Mouse (Mus musculus) fibroblast of lung, adult 2 months (primary cell): ENCODE data around the gene Dnm1.
A peak's percentile ranks its signal among the peaks of the same experiment; 100 is the strongest.
"Not testable (repeated sequence)": the region's sequence is repeated elsewhere in the genome, so short reads cannot be mapped to it uniquely, and the experiment has no call there.

Source experiments
- DNase-seq: peaks from one replicate; pipeline ENCODE4 v3.0.0-alpha.2; 2011; ENCODE audit warnings: low read depth

The Dnm1 gene

GRCm38 (mm10) chr2:32311443-32312317 lies 41.5 kb downstream of the Dnm1 start:
- no peak for DNase-seq

GRCm38 (mm10) chr2:32310096-32310845 lies 42.9 kb downstream of the Dnm1 start:
- no peak for DNase-seq

GRCm38 (mm10) chr2:32308870-32309568 lies 44.1 kb downstream of the Dnm1 start:
- no peak for DNase-seq

GRCm38 (mm10) chr2:32307941-32308760 lies 45.0 kb downstream of the Dnm1 start:
- DNase-seq, result no peak

- no peak for DNase-seq
Measured at GRCm38 (mm10) chr2:32307247-32307798, 45.8 kb downstream of the Dnm1 start.

- no peak for DNase-seq
Measured at GRCm38 (mm10) chr2:32306176-32306575, 47.0 kb downstream of the Dnm1 start.

- no peak for DNase-seq
Measured at GRCm38 (mm10) chr2:32305668-32306067, 47.5 kb downstream of the Dnm1 start.

- DNase-seq, result no peak
Measured at GRCm38 (mm10) chr2:32304145-32304832, 48.8 kb downstream of the Dnm1 start.

GRCm38 (mm10) chr2:32302952-32303351 lies 50.2 kb downstream of the Dnm1 start:
- DNase-seq, result no peak

- DNase-seq, result no peak
Measured at GRCm38 (mm10) chr2:32299469-32299868, 53.7 kb downstream of the Dnm1 start.

- DNase-seq, result not testable (repeated sequence)
Measured at GRCm38 (mm10) chr2:32295842-32296241, 57.3 kb downstream of the Dnm1 start.

GRCm38 (mm10) chr2:32295285-32295684 lies 57.9 kb downstream of the Dnm1 start:
- DNase-seq, result no peak

GRCm38 (mm10) chr2:32294348-32294747 lies 58.8 kb downstream of the Dnm1 start:
- DNase-seq, result no peak

GRCm38 (mm10) chr2:32289578-32289977 lies 63.6 kb downstream of the Dnm1 start:
- no peak for DNase-seq

GRCm38 (mm10) chr2:32288371-32288931 lies 64.7 kb downstream of the Dnm1 start:
- no peak for DNase-seq

GRCm38 (mm10) chr2:32287923-32288367 lies 65.2 kb downstream of the Dnm1 start, which contains the start of gene Swi5:
TSS of gene Swi5 (minus strand) at chr2:32288075.
- peak; percentile 99 for DNase-seq

- DNase-seq, result no peak
Measured at GRCm38 (mm10) chr2:32287334-32287840, 65.8 kb downstream of the Dnm1 start, which contains the start of gene Golga2. TSS of gene Golga2 (plus strand) at chr2:32287384.

- no peak for DNase-seq
Measured at GRCm38 (mm10) chr2:32283986-32284385, 69.2 kb downstream of the Dnm1 start.

- peak; percentile 13 for DNase-seq
Measured at GRCm38 (mm10) chr2:32282727-32283126, 70.4 kb downstream of the Dnm1 start.

- no peak for DNase-seq
Measured at GRCm38 (mm10) chr2:32282289-32282688, 70.8 kb downstream of the Dnm1 start.
